Mouse (Mus musculus) kidney, embryonic 16.5 days (tissue): ENCODE measurements around the gene Hsf4. TPM values are rescaled to one million over a fixed set of nuclear protein-coding genes. Genes with fewer than 3 reads are reported as not detected.

Experiments used
- ATAC-seq: fragments of 200-750 bp; cut with Nextera tagmentation; 2 replicates; pipeline ENCODE4 v1.8.0; 2017; ENCODE audit warnings: moderate TSS enrichment; ENCODE audit not compliant: low FRiP score, low TSS enrichment
- H3K27ac ChIP-seq: fragments of 300-500 bp; sonication (generic); 2 replicates; pipeline ENCODE4 v1.5.1; 2014; ENCODE audit warnings: low read length
- H3K27me3 ChIP-seq: fragments of 300-500 bp; sonication (generic); 2 replicates; pipeline ENCODE4 v1.6.1; 2014; ENCODE audit warnings: low read length, control low read depth, mixed read lengths; ENCODE audit not compliant: insufficient read depth
- H3K36me3 ChIP-seq: fragments of 300-500 bp; sonication (generic); 2 replicates; pipeline ENCODE4 v1.6.1; 2014; ENCODE audit warnings: low read length, control low read depth, mixed read lengths; ENCODE audit not compliant: insufficient read depth
- H3K4me1 ChIP-seq: fragments of 300-500 bp; sonication (generic); 2 replicates; pipeline ENCODE4 v1.6.1; 2014; ENCODE audit warnings: low read length, control low read depth, mixed read lengths; ENCODE audit not compliant: insufficient read depth
- H3K4me2 ChIP-seq: fragments of 300-500 bp; sonication (generic); replicated peaks from 2 replicates; pipeline ENCODE4 v1.6.1; 2014; ENCODE audit warnings: low read depth, low read length
- H3K4me3 ChIP-seq: fragments of 300-500 bp; sonication (generic); 2 replicates; pipeline ENCODE4 v1.5.1; 2014; ENCODE audit warnings: mild to moderate bottlenecking, low read length
- H3K9ac ChIP-seq: fragments of 300-500 bp; sonication (generic); replicated peaks from 2 replicates; pipeline ENCODE4 v1.6.1; 2014; ENCODE audit warnings: low read length
- H3K9me3 ChIP-seq: fragments of 300-500 bp; sonication (generic); 2 replicates; pipeline ENCODE4 v1.6.1; 2016; ENCODE audit warnings: low read length, control low read depth
- WGBS: fragments of 180-500 bp; shearing (Covaris S2); extraction: QIAGEN DNeasy Blood & Tissue Kit; methylation state at CpG from one replicate; pipeline ENCODE4 v1.1.7; 2014; 5-methylcytosine and 5-hydroxymethylcytosine counted together
- polyA plus RNA-seq: library from polyadenylated mRNA; unstranded; fragments of >200 nt; fragmentation: Nextera tagmentation; extraction: Ambion mirVana; gene quantifications from 2 replicates; pipeline ENCODE4 v1.2.1, GENCODE M21; 2015

The Hsf4 gene
- polyA plus RNA-seq, 1 experiment from 2014 or later, result 0.16 TPM

- Histone ChIP-seq H3K27me3 (no peaks in the 10 kb centered on the region), H3K4me3 (no peak overlapping the region), H3K9me3 (no peaks in the 10 kb centered on the region), H3K9ac (no peak overlapping the region), H3K4me1 (peaks cover 15% of the 10 kb centered on the region), H3K4me2 (no peak overlapping the region), H3K36me3 (peaks cover 68% of the 10 kb centered on the region), H3K27ac (no peak overlapping the region)
- WGBS, result 77% methylated on average over 8 of the region's 8 CpGs
- no peak for ATAC-seq
Observed at GRCm38 (mm10) chr8:105310118-105310517, 40.5 kb downstream of the Hsf4 start.

DNA sequence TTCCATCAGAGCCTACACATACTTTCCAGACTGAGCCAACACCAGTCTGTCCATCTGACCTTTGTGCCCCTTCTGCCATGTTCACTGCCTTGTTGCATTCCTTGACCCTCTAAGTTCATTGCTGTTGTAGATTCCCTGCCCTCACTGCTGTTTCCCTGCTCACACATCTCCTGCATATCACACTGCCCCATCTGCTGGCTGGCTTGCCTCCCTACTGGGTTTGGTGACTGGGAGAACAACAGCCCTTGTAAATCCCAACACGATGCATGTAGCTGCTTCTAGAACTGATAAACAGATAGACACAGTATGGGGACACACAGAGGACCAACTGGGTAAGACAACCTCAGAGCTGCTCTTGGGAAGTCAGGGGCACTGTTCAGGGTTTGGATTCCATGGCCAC, 42.1 kb downstream of the Hsf4 start:
- no peak overlapping the region for H3K27ac ChIP-seq
- no peaks in the 10 kb centered on the region for H3K27me3 ChIP-seq
- H3K4me2 ChIP-seq, result no peak overlapping the region
- WGBS, result 77% methylated on average over 1 of the region's 1 CpGs
- ATAC-seq, result no peak
- H3K4me3 ChIP-seq, result no peak overlapping the region
- H3K9ac ChIP-seq, result no peak overlapping the region
- no peaks in the 10 kb centered on the region for H3K9me3 ChIP-seq
- no peaks in the 10 kb centered on the region for H3K4me1 ChIP-seq
- H3K36me3 ChIP-seq, result peaks cover 72% of the 10 kb centered on the region

DNA sequence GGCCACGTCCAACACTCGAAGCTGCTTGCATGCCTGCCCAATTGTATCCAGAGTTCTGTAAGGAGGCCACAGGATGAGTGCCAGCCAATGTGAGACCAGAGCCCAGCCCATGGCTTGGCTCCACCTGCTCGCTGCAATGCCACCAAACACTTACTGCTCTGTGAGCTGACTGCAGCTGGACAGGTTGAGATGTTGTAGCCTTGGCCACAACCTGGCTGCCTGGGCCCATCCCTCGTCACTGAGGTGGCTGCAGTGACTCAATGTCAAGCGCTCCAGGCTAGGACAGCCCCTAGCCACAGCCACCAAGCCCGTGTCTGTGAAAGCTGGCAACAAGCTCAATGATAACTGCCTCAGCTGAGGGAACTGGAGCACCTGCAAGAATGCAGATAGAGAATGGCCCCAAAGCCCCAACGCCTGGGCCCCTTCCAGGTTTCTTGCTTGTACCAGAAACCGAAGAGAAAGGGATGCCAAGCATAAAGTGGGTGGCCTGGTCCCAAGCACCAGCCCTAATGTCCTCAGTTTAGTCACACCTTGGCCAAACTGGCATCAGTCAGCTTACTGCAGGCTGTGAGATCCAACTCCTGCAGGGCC, 43.4 kb downstream of the Hsf4 start:
- Histone ChIP-seq H3K27me3 (no peaks in the 10 kb centered on the region), H3K4me2 (no peak overlapping the region), H3K4me3 (no peak overlapping the region), H3K9me3 (no peaks in the 10 kb centered on the region), H3K27ac (no peak overlapping the region), H3K9ac (no peak overlapping the region), H3K4me1 (no peaks in the 10 kb centered on the region), H3K36me3 (peaks cover 62% of the 10 kb centered on the region)
- 91% methylated on average over 8 of the region's 8 CpGs for WGBS
- ATAC-seq, result no peak

- no peak overlapping the region for H3K9ac ChIP-seq
- no peaks in the 10 kb centered on the region for H3K4me1 ChIP-seq
- no peaks in the 10 kb centered on the region for H3K27me3 ChIP-seq
- no peak overlapping the region for H3K4me2 ChIP-seq
- ATAC-seq, result no peak
- 84% methylated on average over 9 of the region's 9 CpGs for WGBS
- no peaks in the 10 kb centered on the region for H3K9me3 ChIP-seq
- H3K36me3 ChIP-seq, result peaks cover 59% of the 10 kb centered on the region
- H3K4me3 ChIP-seq, result no peak overlapping the region
- no peak overlapping the region for H3K27ac ChIP-seq
Observed at GRCm38 (mm10) chr8:105313622-105314402, 44.2 kb downstream of the Hsf4 start.

DNA sequence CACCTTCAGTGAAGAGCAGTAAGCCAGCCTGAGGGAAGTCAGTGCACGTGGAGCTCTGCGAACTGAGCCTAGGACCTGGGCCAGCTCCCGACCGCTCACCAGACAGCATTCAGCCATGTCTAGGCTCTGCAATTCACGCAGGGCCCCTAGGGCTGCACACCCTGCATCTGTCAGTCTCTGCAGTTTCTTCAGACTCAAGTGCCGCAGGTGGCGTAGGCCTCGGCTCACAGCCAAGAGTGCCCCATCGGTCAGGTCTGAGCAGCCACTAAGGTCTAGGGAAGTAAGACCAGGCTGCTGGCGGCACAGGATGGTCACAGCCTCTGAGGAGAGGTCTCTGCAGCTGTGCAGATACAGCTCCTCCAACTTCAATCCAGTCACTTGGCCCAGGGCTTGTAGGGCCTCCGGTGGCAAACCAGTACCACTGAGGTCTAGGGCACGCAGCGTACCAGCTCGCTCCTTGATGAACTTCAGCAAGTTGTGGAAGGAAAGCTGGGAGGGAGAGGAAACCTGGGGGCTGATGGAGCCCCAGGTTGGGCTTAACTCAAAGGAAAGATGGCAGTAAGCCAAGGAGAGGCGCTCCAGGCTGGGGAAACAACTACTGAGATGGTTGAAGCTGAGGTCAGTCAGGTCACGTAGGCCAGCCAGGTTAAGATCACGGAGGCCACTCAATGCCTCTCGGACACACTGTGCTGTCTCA, 45.6 kb downstream of the Hsf4 start:
- no peak for ATAC-seq
- WGBS, result 88% methylated on average over 18 of the region's 18 CpGs

DNA sequence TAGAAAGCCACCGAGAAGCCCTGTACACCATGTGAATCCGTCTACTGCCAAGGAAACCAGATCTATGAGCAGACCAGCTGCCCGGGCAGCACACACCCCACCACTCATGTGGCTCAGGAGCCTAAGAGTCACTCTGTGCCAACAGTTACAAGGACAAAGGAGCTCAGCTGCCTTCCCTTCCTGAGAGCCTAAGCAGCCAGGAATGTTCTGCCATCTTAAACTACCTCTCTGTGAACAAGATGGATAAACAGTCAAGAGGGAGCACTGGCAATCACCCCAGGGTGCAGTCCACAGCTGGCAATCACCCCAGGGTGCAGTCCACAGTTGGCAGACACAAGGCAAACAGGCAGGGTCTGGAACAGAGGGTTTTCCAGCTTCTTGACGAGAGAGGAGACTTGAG, 48.3 kb downstream of the Hsf4 start:
- no peak overlapping the region for H3K4me3 ChIP-seq
- no peaks in the 10 kb centered on the region for H3K9me3 ChIP-seq
- H3K27ac ChIP-seq, result no peak overlapping the region
- H3K4me1 ChIP-seq, result no peaks in the 10 kb centered on the region
- H3K27me3 ChIP-seq, result no peaks in the 10 kb centered on the region
- no peak overlapping the region for H3K9ac ChIP-seq
- no peak for ATAC-seq
- 87% methylated on average over 4 of the region's 4 CpGs for WGBS
- no peak overlapping the region for H3K4me2 ChIP-seq
- H3K36me3 ChIP-seq, result peaks cover 40% of the 10 kb centered on the region

More for the DNA sequence above, 45.6 kb downstream of the Hsf4 start:
- Histone ChIP-seq H3K4me1 (no peaks in the 10 kb centered on the region), H3K4me2 (no peak overlapping the region), H3K36me3 (peaks cover 48% of the 10 kb centered on the region), H3K27me3 (no peaks in the 10 kb centered on the region), H3K27ac (no peak overlapping the region), H3K4me3 (no peak overlapping the region), H3K9me3 (no peaks in the 10 kb centered on the region), H3K9ac (no peak overlapping the region)

DNA sequence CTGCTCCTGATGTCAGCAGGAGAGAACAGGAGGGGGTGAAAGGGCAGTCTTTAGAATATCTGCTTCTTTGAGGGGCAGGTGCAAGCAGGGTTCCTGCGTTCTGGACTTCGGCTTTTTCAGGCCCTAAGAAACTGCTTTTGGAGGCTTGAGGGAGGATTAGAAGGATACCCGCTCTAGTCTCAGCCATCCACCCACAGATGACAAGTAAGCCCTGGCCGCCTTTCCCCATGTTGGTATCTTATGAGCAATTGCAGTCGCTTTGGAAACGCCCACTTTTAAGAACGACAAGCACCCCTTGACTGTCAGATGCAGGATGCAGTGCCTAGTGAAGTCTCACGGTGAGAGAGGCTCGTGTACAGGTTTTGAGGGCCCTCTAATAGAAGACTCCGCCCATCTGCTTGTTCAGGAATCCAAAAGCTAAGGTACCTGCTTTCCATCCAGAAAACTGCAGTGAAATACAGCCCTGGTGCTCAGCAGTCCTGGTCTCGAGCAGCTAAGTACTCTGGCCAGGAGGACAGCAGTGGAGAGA, 49.1 kb downstream of the Hsf4 start:
- Histone ChIP-seq H3K4me2 (no peak overlapping the region), H3K27me3 (no peaks in the 10 kb centered on the region), H3K4me3 (no peak overlapping the region), H3K9me3 (no peaks in the 10 kb centered on the region), H3K4me1 (no peaks in the 10 kb centered on the region), H3K9ac (no peak overlapping the region), H3K36me3 (peaks cover 36% of the 10 kb centered on the region), H3K27ac (no peak overlapping the region)
- WGBS, result 83% methylated on average over 11 of the region's 11 CpGs
- ATAC-seq, result no peak

GRCm38 (mm10) chr8:105323183-105323582, 53.6 kb downstream of the Hsf4 start:
- WGBS, result 84% methylated on average over 4 of the region's 4 CpGs
- H3K27ac ChIP-seq, result no peak overlapping the region
- no peak for ATAC-seq
- H3K27me3 ChIP-seq, result no peaks in the 10 kb centered on the region
- no peaks in the 10 kb centered on the region for H3K9me3 ChIP-seq
- H3K36me3 ChIP-seq, result peaks cover 15% of the 10 kb centered on the region
- no peak overlapping the region for H3K4me2 ChIP-seq
- H3K4me1 ChIP-seq, result peaks cover 18% of the 10 kb centered on the region
- no peak overlapping the region for H3K9ac ChIP-seq
- H3K4me3 ChIP-seq, result no peak overlapping the region
